Comparison of ENCODE assay signal across 9 mouse cellular contexts in genomic region chr1:34602363-34602762, GRCm38 (mm10). TPM values are rescaled to one million over a fixed set of nuclear protein-coding genes. Genes with fewer than 3 reads are reported as not detected.
DNase-seq lines count a peak whose midpoint lies in the region; ATAC-seq lines count a peak whose summit lies in the region.
"Had no signal": no experiment of that assay in that cellular context is flagged by ENCODE, and none has a peak within 500 bp of the region (broad histone marks: within the 10 kb centered on the region; RNA-seq: fewer than 3 reads in every experiment).

No protein-coding gene starts in this region.

- H3K4me3 ChIP-seq in forebrain, embryonic 13.5 days, result no peak overlapping the region
- no peak overlapping the region for H3K4me3 ChIP-seq in hindbrain, embryonic 12.5 days

- H3K36me3 ChIP-seq in forebrain, embryonic 13.5 days (ENCODE audit: poor library complexity, severe bottlenecking), result no peaks in the 10 kb centered on the region
- H3K36me3 ChIP-seq in hindbrain, embryonic 12.5 days, result no peaks in the 10 kb centered on the region

- no peak overlapping the region for H3K27ac ChIP-seq in forebrain, embryonic 13.5 days
- H3K27ac ChIP-seq in hindbrain, embryonic 12.5 days, result no peak overlapping the region

- no peak overlapping the region for H3K4me2 ChIP-seq in forebrain, embryonic 13.5 days
- H3K4me2 ChIP-seq in hindbrain, embryonic 12.5 days (replicated peaks), result no peak overlapping the region

- 23% methylated on average over 8 of the region's 8 CpGs for WGBS in forebrain, embryonic 13.5 days
- WGBS in hindbrain, embryonic 12.5 days, result 11% methylated on average over 8 of the region's 8 CpGs

- DNase-seq in ovary, postnatal 14 days (ENCODE audit: low spot score), result peak; percentile 30
- no peak for DNase-seq in ovary, adult 18-20 months (ENCODE audit: low spot score)
- peak; percentile 50 to 85 for DNase-seq in layer of hippocampus, postnatal 25 days (ENCODE audit: extremely low spot score in 1 of 2, low spot score in 1 of 2)
- peak; percentile 87 for DNase-seq in mesoderm, embryonic 11.5 days (ENCODE audit: low read depth, low spot score)
- DNase-seq in skeletal muscle tissue, adult 2 months (ENCODE audit: low read depth, low spot score), result peak; percentile 40

- peak; percentile 90 for ATAC-seq in cerebellum, adult (ENCODE audit: insufficient number of reproducible peaks, low FRiP score, low TSS enrichment)
- peak; percentile 88 for ATAC-seq in forebrain, embryonic 13.5 days
- ATAC-seq in hindbrain, embryonic 12.5 days (ENCODE audit: low FRiP score), result peak; percentile 73; the same call in 1 of the 2 replicates

- H3K9me3 ChIP-seq in forebrain, embryonic 13.5 days (replicated peaks), result no peaks in the 10 kb centered on the region
- H3K9me3 ChIP-seq in hindbrain, embryonic 12.5 days (replicated peaks), result no peaks in the 10 kb centered on the region

- H3K9ac ChIP-seq in forebrain, embryonic 13.5 days, result no peak overlapping the region
- H3K9ac ChIP-seq in hindbrain, embryonic 12.5 days, result no peak overlapping the region

- H3K4me1 ChIP-seq in forebrain, embryonic 13.5 days, result no peaks in the 10 kb centered on the region
- H3K4me1 ChIP-seq in hindbrain, embryonic 12.5 days, result no peaks in the 10 kb centered on the region

- H3K27me3 ChIP-seq in forebrain, embryonic 13.5 days, result no peaks in the 10 kb centered on the region
- no peaks in the 10 kb centered on the region; the same call in 1 of the 2 replicates for H3K27me3 ChIP-seq in hindbrain, embryonic 12.5 days

RNA-seq across cellular contexts. Expression of gene Amer3, which starts 22.9 kb away (rescaled TPM):
- polyA plus RNA-seq in forebrain, embryonic 13.5 days (2015; fragmentation: Nextera tagmentation; extraction: Ambion mirVana), result 12.5 and 15.2 TPM in 2 replicates
- 11.4 and 12.8 TPM in 2 replicates for polyA plus RNA-seq in hindbrain, embryonic 12.5 days (2016; fragmentation: Nextera tagmentation; extraction: Ambion mirVana)
- total RNA-seq in layer of hippocampus, postnatal 25 days (2021), result 10 to 100 TPM; 41.3 to 42.0 TPM

RNA-seq across cellular contexts. Expression of gene Prss40, which starts 41.6 kb away (rescaled TPM):
- polyA plus RNA-seq in forebrain, embryonic 13.5 days (2015; fragmentation: Nextera tagmentation; extraction: Ambion mirVana), result not detected in 2 replicates
- polyA plus RNA-seq in hindbrain, embryonic 12.5 days (2016; fragmentation: Nextera tagmentation; extraction: Ambion mirVana), result not detected in 2 replicates
- total RNA-seq in layer of hippocampus, postnatal 25 days (2021), result not detected
- total RNA-seq: adrenal gland, postnatal 4 days had no signal
